Mouse (Mus musculus) lung, postnatal 0 days (tissue): ENCODE measurements around the gene Ankef1.

Source experiments
- CTCF ChIP-seq: IDR thresholded peaks from 2 replicates; pipeline ENCODE4 v1.5.1; 2016; ENCODE audit warnings: antibody characterized with exemption, mild to moderate bottlenecking
- EP300 ChIP-seq: IDR thresholded peaks from 2 replicates; pipeline ENCODE4 v1.6.1; 2016; ENCODE audit warnings: antibody characterized with exemption, mild to moderate bottlenecking, control low read depth

DNA sequence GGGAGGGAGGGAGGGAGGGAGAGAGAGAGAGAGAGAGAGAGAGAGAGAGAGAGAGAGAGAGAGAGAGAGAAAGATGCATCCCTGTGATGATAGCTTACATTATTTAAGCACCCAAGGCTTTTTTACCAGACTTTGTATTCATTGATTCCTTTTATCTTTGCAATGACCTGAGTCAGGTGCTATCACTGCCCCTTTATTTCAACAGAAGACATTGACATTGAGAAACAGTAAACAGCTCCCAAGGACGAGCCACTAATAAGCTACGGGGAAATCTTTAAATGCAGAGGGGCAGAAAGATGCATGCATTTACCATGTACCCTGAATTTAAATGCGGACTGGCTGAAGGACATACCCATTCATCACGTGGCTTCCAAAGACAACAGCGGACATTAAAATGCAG is 14.7 kb upstream of the Ankef1 start:
- no peak for TF ChIP-seq CTCF
- TF ChIP-seq EP300 = no peak
